Mouse (Mus musculus): ENCODE results near the gene Fgf8.
A peak's percentile ranks its signal among the peaks of the same experiment; 100 is the strongest.

Gene Fgf8

GRCm38 (mm10) chr19:45748206-45748605 lies 5.5 kb upstream of the Fgf8 start:
- DNase-seq, result peak; percentile 28

GRCm38 (mm10) chr19:45747028-45747867 lies 4.5 kb upstream of the Fgf8 start:
- DNase-seq, result peak; percentile 72

- DNase-seq, result peak; percentile 64
Measured at GRCm38 (mm10) chr19:45746153-45747020, 3.7 kb upstream of the Fgf8 start.

DNA sequence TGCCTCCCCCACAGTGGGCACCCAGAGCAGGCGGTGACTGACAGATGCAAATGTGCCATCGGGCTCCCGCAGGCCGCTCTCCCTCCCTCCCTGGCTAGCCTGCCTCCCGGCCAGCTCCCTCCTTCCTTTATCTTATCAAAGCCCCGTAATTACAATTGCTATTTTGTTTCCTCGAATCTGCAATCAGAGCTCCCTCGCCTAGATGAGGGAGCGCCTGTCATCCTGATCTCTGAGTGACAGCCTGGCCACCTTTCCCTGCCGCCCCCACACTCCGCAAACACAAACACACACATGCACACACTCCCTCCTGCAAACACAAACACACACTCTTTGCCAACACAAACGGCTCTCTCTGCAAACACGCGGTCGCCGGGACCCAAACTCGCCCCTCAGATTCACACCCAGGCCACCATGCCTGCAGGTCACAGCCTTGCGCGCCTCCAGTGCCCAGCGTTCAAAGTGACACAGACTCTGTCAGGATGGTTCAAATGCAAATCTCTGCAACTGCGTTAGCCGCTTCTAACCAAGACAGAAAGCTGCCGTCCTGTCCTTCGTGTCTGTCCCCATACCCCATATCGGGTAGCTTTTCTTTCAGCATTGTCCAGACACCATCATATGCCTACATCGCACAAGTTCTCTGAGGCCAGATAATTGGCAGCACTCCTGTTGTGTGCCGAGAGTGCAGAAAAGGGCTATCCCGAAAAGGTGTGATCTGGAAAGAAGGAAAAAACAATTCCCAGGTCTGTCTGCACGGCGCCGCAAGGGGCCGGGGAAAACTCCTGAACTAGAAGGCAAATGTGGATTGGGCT lies 2.8 kb upstream of the Fgf8 start:
- no peak for DNase-seq

DNA sequence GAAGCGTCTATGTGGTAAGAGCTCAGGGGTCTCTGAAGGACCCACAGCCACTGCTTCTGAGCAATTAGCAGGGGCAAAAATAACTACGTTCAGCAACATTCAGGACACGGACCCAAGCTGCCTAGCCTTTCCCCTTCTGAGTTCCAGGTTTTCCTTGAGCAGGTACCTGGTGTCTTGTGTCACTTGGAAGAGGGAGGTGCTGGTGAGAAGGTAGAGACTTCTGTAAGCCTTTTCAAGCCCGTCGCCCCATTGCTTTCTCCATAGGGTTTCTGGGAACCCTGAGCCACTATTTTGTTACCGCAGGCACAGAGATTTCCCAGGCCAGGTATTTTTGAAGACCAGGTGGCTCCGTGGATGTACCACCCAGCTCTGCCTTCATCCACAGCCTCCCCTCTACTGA lies 904 bp upstream of the Fgf8 start:
- no peak for DNase-seq

DNA sequence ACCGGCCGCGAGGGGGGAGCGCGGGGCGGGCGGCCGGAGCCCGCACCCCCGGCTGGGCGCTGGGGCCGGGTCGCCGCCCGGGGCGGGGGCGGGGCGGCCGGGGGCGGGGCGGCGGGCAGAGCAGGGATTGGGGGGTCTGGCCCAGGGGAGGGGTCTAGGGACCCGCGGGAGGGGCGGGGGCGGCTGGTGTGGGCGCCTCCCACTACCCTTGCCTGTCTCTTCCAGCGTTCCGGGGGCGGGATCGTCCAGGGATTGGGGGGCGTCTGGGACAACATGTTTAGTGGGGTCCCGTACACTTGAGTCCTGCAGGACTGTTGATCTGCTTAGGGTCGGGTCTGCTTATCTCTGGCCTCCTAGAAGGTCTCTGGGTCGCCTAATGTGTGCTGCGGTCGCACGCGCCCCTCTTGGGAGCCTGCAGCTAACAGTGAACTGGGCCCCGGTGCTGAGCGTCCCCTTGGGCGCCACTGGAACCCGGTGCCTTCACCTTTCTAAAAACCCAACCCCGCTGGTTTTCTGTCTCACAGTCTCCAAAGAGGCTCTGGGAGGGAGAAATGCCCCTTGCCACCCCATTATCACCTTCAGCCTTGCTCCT lies 365 bp upstream of the Fgf8 start:
- no peak for DNase-seq

- DNase-seq, result no peak
Measured at GRCm38 (mm10) chr19:45741431-45742217, 1.1 kb downstream of the Fgf8 start.

DNA sequence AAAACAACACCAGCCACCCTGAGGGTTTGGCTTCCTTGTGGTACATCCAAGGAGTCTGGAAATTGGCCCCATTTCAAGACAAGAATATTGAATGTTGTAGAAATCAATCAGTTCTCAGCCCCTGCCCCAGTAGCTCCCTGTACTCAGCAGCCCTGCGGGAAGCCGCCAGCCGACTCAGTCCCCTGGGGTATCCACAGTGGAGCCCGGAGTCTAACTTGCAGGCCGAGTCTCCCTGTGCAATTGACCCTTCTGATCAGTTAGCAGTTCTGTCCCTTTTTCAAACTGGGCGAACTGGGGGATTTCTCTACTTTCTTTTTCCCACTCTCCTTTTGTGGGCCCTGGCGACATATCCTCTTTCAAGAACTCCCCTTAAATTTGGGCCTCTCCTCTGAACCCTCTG lies 1.9 kb downstream of the Fgf8 start:
- DNase-seq, result no peak

DNA sequence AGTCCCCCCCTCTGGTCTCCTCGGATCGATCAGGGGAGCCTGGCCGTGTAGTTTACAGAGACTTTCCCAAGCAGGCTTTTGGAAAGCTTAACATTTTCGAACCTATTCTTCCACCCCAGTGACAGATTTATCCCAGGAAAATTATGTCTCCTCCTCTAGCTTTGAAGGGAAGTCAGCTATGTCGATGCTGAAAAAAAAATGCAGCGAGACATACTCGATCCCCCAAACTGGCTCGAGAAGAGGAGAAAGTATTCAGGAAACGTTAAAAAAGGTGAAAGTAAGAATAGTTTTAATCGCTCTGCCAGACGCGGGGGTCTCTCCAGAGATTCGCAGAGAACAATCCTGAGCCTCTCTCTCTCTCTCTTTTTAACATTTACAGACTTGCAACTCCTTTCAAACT lies 2.5 kb downstream of the Fgf8 start:
- no peak for DNase-seq

- DNase-seq, result no peak
Measured at GRCm38 (mm10) chr19:45738521-45738920, 4.2 kb downstream of the Fgf8 start.

- no peak for DNase-seq
Measured at GRCm38 (mm10) chr19:45737846-45738484, 4.8 kb downstream of the Fgf8 start.

DNA sequence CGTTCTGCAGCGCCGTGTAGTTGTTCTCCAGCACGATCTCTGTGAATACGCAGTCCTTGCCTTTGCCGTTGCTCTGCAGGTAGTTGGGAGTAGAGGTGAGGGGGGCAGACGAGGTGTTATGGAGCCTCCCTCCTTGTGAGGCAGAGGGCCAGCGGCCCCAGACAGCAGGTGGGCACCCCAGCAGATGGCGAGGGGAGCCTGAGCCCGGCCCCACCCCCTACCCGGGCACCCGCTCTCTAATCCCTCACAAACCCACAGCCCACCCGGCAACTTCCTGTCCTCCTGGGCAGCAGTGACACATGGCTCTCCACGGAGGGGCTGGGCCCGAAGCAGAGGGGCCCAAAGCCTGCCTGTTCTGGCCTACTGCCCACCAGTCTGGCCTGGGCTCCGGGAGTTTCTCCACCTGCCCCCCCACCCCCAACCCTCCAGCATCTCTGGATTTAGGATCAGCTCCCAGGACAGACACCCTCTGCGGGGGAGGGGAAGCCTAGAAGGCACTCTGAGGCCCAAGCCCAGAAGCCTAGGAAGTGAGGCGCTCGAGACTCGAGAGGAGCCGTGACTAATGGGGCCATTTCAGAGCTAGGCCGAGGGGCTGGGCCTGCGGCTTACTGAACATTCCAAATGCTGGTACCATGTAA lies 5.4 kb downstream of the Fgf8 start:
- no peak for DNase-seq

DNA sequence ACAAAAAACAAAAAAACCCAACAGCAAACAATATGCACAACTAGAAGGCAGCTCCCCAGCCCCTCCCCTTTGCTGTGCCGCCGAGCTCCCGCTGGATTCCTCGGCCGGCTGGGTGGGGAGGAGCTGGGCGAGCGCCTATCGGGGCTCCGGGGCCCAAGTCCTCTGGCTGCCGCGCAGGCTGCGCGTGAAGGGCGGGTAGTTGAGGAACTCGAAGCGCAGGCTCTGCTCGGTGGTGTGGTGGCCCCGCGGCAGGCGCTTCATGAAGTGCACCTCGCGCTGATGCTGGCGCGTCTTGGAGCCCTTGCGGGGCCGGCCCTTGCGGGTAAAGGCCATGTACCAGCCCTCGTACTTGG lies 5.9 kb downstream of the Fgf8 start:
- no peak for DNase-seq

GRCm38 (mm10) chr19:45736241-45736640 lies 6.5 kb downstream of the Fgf8 start:
- DNase-seq, result no peak

GRCm38 (mm10) chr19:45734762-45735161 lies 8.0 kb downstream of the Fgf8 start:
- DNase-seq, result no peak

- no peak for DNase-seq
Measured at GRCm38 (mm10) chr19:45734191-45734590, 8.5 kb downstream of the Fgf8 start.

GRCm38 (mm10) chr19:45733564-45733963 lies 9.2 kb downstream of the Fgf8 start:
- no peak for DNase-seq

DNA sequence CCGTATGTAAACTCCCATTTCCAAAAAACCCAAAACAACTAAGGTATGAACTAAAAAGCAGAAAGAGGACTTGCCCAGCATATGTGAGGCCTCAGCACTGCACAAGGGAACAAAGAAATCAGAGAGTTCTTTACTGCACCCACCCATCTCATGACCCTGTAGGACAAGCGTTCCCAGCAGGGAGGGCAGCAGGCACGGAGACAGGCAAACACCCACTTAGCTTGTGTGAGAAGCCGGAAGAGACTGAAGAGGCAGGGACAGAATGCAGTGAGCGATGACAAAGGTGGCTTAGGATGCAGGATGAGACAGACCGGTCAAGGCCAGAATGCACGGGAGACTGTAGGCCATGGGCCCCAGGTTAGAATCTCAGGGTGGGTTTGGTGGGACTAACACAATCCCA lies 11.1 kb downstream of the Fgf8 start:
- no peak for DNase-seq

DNA sequence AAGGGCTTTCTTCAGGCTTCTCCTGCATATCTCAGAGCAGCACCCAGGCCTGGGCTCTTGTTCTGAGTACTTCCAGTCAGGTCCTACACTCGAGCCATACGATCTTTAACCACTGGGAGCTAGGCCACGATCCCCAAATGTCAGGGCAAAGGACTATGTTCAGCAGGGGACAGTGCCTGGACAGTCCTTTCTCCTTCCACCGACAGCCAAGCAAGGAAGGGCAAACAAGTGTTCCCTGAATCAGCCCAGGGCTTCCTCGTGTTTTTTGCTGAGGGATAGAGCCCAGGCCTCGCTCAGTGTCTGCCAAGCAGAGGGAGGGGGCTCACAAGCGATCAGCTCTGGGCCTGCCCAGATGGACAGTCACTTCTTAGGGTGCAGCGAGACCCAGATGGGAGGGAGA lies 12.7 kb downstream of the Fgf8 start:
- DNase-seq, result no peak

GRCm38 (mm10) chr19:45727231-45727630 lies 15.5 kb downstream of the Fgf8 start:
- no peak for DNase-seq

GRCm38 (mm10) chr19:45725677-45726277 lies 16.9 kb downstream of the Fgf8 start:
- no peak for DNase-seq

Data from cerebellum, adult 11-12 months (tissue).